Mouse (Mus musculus): ENCODE data around the gene Tmprss7.

GRCm38 (mm10) chr16:45676462-45676861 is 17.0 kb downstream of the Tmprss7 start:
- TF ChIP-seq CTCF (IDR thresholded peaks at IDR 0.05; ENCODE audit: low read depth) (peak; percentile 58), EP300 (IDR thresholded peaks at IDR 0.05; ENCODE audit: low read depth) (no peak)
